Mouse (Mus musculus) intestine, embryonic 14.5 days (tissue): ENCODE data around the gene Fam161a. TPM values are rescaled to one million over a fixed set of nuclear protein-coding genes. Genes with fewer than 3 reads are reported as not detected.
"Not testable (repeated sequence)": the region's sequence is repeated elsewhere in the genome, so short reads cannot be mapped to it uniquely, and the experiment has no call there.

Experiments used
- ATAC-seq: fragments of 200-750 bp; cut with Nextera tagmentation; replicated peaks from 2 replicates; pipeline ENCODE4 v1.8.0; 2017; ENCODE audit warnings: low read depth, moderate number of reproducible peaks, moderate TSS enrichment, moderate library complexity; ENCODE audit not compliant: low FRiP score, low TSS enrichment
- DNase-seq: peaks from one replicate; pipeline ENCODE4 v3.0.0-alpha.2; 2018; ENCODE audit warnings: low spot score
- H3K27ac ChIP-seq: fragments of 300-500 bp; sonication (generic); 2 replicates; pipeline ENCODE4 v1.5.1; 2014; ENCODE audit warnings: low read depth, mild to moderate bottlenecking, control low read depth
- H3K27me3 ChIP-seq: fragments of 300-500 bp; sonication (generic); replicated peaks from 2 replicates; pipeline ENCODE4 v1.6.1; 2014; ENCODE audit warnings: low read length, control low read depth; ENCODE audit not compliant: control insufficient read depth, insufficient read depth
- H3K36me3 ChIP-seq: fragments of 300-500 bp; sonication (generic); 2 replicates; pipeline ENCODE4 v1.6.1; 2014; ENCODE audit warnings: low read length, control low read depth; ENCODE audit not compliant: control insufficient read depth, insufficient read depth
- H3K4me1 ChIP-seq: fragments of 300-500 bp; sonication (generic); replicated peaks from 2 replicates; pipeline ENCODE4 v1.6.1; 2014; ENCODE audit warnings: low read length, control low read depth, mixed read lengths; ENCODE audit not compliant: control insufficient read depth, insufficient read depth
- H3K4me2 ChIP-seq: fragments of 300-500 bp; sonication (generic); 2 replicates; pipeline ENCODE4 v1.6.1; 2014; ENCODE audit warnings: low read length
- H3K4me3 ChIP-seq: fragments of 300-500 bp; sonication (generic); 2 replicates; pipeline ENCODE4 v1.5.1; 2014; ENCODE audit warnings: low read depth, low read length, control low read depth, mixed read lengths
- H3K9ac ChIP-seq: fragments of 300-500 bp; sonication (generic); 2 replicates; pipeline ENCODE4 v1.6.1; 2014; ENCODE audit warnings: mild to moderate bottlenecking, low read length
- H3K9me3 ChIP-seq: fragments of 300-500 bp; sonication (generic); 2 replicates; pipeline ENCODE4 v1.6.1; 2016; ENCODE audit warnings: low read length, control low read depth; ENCODE audit not compliant: control insufficient read depth
- WGBS: fragments of 180-500 bp; shearing (Covaris S2); extraction: QIAGEN DNeasy Blood & Tissue Kit; methylation state at CpG from one replicate; pipeline ENCODE4 v1.1.7; 2014; 5-methylcytosine and 5-hydroxymethylcytosine counted together
- polyA plus RNA-seq: library from polyadenylated mRNA; unstranded; fragments of >200 nt; fragmentation: Nextera tagmentation; extraction: Ambion mirVana; gene quantifications from 2 replicates; pipeline ENCODE4 v1.2.1, GENCODE M21; 2014

The Fam161a gene
- polyA plus RNA-seq, 1 experiment from 2014 or later, result 1.6 TPM

DNA sequence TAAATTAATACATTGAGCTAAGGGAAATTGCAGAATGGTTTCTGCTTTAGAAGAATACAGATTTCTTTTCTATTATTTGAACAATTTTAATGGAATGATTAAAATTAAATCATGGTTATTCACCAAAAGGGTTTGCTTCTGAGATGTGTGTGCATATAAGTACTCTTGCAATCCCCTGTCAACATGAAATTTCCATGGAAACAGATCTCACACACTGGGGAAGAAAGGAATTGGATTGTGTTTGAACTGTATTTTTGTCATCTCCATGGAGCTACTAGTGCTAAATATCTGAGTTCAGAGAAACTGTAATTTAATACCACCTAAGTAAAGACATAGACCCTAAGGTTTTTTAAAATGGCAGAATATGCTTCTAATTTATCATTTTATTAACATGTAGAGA, 42.3 kb downstream of the Fam161a start:
- H3K27me3 ChIP-seq, result no peaks in the 10 kb centered on the region
- no peak for DNase-seq

DNA sequence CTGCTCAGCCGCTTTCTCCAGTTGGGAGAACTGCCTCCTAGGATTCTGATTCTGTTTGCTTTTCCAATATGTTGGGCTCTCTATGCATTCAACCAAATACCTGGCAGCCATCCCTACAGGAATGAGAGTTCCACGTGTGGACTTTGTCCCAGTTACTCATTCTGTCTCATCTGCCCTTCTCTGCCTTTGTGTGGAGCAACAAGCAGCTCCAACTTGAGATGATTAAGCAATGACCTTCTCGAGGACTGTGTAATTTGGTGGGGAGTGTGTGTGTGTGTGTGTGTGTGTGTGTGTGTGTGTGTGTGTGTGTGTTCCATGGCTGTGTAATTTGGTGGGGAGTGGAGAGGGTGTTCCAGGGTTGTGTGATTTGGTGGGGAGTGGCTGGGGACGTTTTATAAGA, 45.0 kb downstream of the Fam161a start:
- Histone ChIP-seq H3K9ac (no peak overlapping the region), H3K27ac (no peak overlapping the region), H3K4me2 (no peak overlapping the region), H3K27me3 (no peaks in the 10 kb centered on the region), H3K36me3 (no peaks in the 10 kb centered on the region), H3K9me3 (no peaks in the 10 kb centered on the region), H3K4me1 (0 out of 2 replicates have a peak, but pooled peaks cover 5% of the 10 kb centered on the region), H3K4me3 (no peak overlapping the region)
- DNase-seq, result no peak
- ATAC-seq, result no peak
- WGBS, result 59% methylated on average over 4 of the region's 4 CpGs

More for the DNA sequence above, 42.3 kb downstream of the Fam161a start:
- no peaks in the 10 kb centered on the region for H3K9me3 ChIP-seq
- no peak overlapping the region for H3K9ac ChIP-seq
- ATAC-seq, result no peak
- H3K4me1 ChIP-seq, result 0 out of 2 replicates have a peak, but pooled peaks cover 5% of the 10 kb centered on the region
- H3K4me3 ChIP-seq, result no peak overlapping the region
- no peak overlapping the region for H3K27ac ChIP-seq
- no peak overlapping the region for H3K4me2 ChIP-seq
- H3K36me3 ChIP-seq, result no peaks in the 10 kb centered on the region

DNA sequence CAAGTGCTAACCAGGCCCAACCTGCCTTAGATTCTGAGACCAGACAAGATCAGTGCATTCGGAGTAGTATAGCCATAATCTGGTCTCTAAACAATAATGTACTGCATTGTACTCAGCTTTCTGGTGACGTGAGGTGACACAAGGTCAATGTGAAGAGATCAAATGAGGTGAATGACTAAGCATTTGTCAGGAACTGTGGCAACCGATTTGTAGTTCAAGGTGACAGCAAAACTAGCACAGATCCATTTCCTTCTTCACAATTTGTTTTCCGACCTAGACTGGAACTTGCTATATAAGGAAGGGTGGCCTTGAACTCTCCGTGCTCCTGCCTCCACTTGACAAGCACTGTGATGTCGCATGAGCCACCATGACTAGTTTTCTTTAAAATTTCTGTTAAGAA, 55.8 kb downstream of the Fam161a start:
- no peak overlapping the region for H3K4me2 ChIP-seq
- no peak overlapping the region for H3K4me3 ChIP-seq
- ATAC-seq, result no peak

DNA sequence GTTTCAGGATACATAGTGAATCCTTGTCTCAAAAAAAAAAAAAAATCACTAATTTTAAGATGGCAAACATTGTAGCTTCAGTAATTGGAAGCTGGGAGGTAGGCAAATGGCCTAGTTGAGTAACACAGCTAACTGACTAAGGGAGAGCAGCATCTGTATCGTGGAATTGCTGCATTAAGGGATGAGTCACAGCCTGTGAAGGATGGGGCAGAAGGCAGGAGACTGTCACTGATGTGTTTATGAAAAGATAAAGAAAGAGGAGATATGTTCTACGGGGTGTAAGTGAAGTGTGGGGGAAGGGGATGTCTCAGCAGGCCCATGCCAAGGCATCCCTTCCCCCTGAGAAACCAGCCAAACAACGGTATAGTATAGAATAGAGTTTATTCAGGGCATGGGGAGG, 56.5 kb downstream of the Fam161a start:
- Histone ChIP-seq H3K36me3 (no peaks in the 10 kb centered on the region), H3K27me3 (no peaks in the 10 kb centered on the region), H3K27ac (no peak overlapping the region), H3K4me1 (0 out of 2 replicates have a peak, but pooled peaks cover 3% of the 10 kb centered on the region), H3K9ac (no peak overlapping the region), H3K4me2 (no peak overlapping the region), H3K4me3 (no peak overlapping the region), H3K9me3 (no peaks in the 10 kb centered on the region)
- ATAC-seq (no peak), DNase-seq (no peak)
- WGBS, result 44% methylated on average over 3 of the region's 3 CpGs

More for the DNA sequence above, 55.8 kb downstream of the Fam161a start:
- no peaks in the 10 kb centered on the region for H3K36me3 ChIP-seq
- H3K27ac ChIP-seq, result no peak overlapping the region
- WGBS, result 74% methylated on average over 6 of the region's 6 CpGs
- 0 out of 2 replicates have a peak, but pooled peaks cover 1% of the 10 kb centered on the region for H3K4me1 ChIP-seq
- no peaks in the 10 kb centered on the region for H3K9me3 ChIP-seq
- H3K27me3 ChIP-seq, result no peaks in the 10 kb centered on the region
- DNase-seq, result no peak
- no peak overlapping the region for H3K9ac ChIP-seq

DNA sequence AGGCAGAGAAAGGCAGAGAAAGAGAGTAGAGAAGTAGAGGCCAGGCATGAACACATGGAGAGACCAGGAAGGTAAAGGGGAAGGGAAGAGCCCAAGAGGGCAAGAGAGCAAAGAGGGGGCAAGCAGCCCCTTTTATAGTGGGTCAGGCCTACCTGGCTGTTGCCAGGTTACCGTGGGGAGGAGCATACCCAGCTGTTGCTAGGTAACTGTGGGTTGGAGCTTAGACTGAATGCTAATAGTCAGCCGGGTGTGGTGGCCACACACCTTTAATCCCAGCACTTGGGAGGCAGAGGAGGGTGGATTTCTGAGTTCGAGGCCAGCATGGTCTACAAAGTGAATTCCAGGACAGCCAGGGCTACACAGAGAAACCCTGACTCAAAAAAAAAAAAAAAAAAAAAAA, 56.9 kb downstream of the Fam161a start:
- ATAC-seq, DNase-seq, H3K36me3 ChIP-seq, H3K4me1 ChIP-seq, H3K9ac ChIP-seq, H3K4me2 ChIP-seq, H3K9me3 ChIP-seq, H3K27ac ChIP-seq, H3K4me3 ChIP-seq, H3K27me3 ChIP-seq: not testable (repeated sequence)
- WGBS, result 37% methylated on average over 3 of the region's 3 CpGs

DNA sequence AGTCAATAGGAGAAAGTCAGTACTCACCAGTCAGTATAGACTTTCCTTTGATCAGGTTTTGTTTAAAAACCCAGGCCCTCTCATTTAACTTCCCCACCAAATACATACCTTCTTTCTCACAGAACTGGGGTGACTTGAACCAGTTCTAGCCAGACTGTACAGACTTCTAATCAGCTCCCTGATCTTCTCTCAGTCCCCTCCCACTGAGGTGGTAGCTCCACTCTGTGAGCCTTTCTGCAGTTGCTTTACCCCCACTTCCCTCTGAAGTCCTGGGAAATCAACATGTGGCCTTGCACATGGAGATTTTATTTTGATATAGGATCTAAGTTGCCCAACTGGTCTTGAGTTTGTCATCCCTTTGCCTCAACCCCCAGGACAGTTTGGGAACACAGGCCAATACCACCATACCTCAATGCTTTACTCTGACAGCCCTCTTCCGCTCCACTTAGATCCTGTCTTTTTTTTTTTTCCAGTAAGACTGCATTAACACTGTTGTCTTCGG, 57.9 kb downstream of the Fam161a start:
- no peaks in the 10 kb centered on the region for H3K36me3 ChIP-seq
- 0 out of 2 replicates have a peak, but pooled peaks cover 3% of the 10 kb centered on the region for H3K4me1 ChIP-seq
- H3K4me3 ChIP-seq, result no peak overlapping the region
- ATAC-seq, result no peak
- no peak overlapping the region for H3K27ac ChIP-seq
- no peak overlapping the region for H3K4me2 ChIP-seq
- WGBS, result 89% methylated on average over 2 of the region's 2 CpGs
- H3K9me3 ChIP-seq, result no peaks in the 10 kb centered on the region
- H3K27me3 ChIP-seq, result no peaks in the 10 kb centered on the region
- no peak for DNase-seq
- H3K9ac ChIP-seq, result no peak overlapping the region

DNA sequence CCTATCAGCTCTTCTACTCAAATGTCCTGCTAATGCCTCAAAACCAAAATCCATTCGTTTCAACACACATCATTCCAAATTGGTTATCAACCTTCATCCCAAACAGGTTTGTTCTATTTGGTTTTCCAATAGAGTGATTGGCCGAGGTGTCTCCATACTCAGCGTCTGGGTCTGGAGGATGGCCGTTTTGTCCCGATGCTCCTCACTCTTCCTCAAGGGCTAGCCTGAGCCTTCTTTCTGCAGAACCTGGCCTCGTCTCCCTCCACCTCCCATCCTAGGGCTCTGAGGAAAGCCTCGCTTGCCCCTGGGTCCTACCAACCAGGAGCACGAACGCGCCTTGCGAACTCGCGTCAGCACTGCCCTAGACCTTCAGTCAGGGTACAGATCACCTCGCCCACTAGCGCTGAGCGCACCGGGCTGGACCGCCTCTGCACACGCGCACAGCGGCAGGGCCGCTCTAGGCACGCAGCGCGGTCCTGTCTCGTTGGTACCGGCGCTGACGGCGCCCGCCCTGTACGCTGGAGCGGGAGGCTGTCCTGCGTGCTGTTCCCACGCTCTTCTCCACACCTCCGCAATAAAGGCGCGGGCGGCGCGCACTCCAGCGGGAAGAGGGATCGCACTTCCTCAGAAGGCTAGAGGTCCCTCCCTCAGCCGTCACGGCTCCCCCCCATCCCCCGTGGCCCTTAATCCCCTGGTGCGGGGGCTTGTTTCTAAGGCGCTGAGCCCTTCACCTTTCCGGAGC, 60.2 kb downstream of the Fam161a start:
- DNase-seq (peak; percentile 83), ATAC-seq (peak; percentile 99)
- peak overlapping the region; percentile 68 for H3K4me3 ChIP-seq
- H3K4me2 ChIP-seq, result peak overlapping the region; percentile 74
- H3K9ac ChIP-seq, result peak overlapping the region; percentile 69
- under 1% methylated on average over 49 of the region's 49 CpGs for WGBS
- 0 out of 2 replicates have a peak, but pooled peaks cover 3% of the 10 kb centered on the region for H3K4me1 ChIP-seq
- no peaks in the 10 kb centered on the region for H3K9me3 ChIP-seq
- peak overlapping the region; percentile 36 for H3K27ac ChIP-seq
- H3K27me3 ChIP-seq, result no peaks in the 10 kb centered on the region
- H3K36me3 ChIP-seq, result no peaks in the 10 kb centered on the region

DNA sequence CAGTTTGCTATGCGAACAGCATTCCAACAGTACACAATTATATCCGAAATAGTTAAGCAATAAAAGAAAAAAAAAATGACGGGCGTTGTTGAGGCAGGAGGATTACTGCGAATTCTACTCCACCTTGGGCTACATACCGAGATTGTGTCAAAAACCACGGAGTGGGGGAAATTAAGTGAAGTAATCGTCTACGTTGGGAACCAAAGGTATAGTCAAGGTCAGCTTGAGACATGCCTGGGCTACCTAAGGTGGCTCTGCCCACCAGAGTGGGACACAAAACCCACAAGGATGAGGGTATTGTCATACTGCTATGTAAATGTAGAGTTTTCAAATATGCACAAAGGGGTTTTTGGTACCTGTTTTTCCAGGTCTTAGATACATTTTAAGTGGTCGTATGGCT, 60.9 kb downstream of the Fam161a start:
- H3K4me1 ChIP-seq, result 0 out of 2 replicates have a peak, but pooled peaks cover 3% of the 10 kb centered on the region
- 0 out of 2 replicates have a peak, but pooled peaks have one; percentile 8 for ATAC-seq
- H3K9me3 ChIP-seq, result no peaks in the 10 kb centered on the region
- H3K27me3 ChIP-seq, result no peaks in the 10 kb centered on the region
- DNase-seq, result peak; percentile 54
- 7% methylated on average over 10 of the region's 10 CpGs for WGBS
- H3K4me2 ChIP-seq, result peak overlapping the region; percentile 74
- peak overlapping the region; percentile 36; the same call in 1 of the 2 replicates for H3K27ac ChIP-seq
- H3K4me3 ChIP-seq, result peak overlapping the region; percentile 68
- H3K9ac ChIP-seq, result peak overlapping the region; percentile 69
- no peaks in the 10 kb centered on the region for H3K36me3 ChIP-seq

DNA sequence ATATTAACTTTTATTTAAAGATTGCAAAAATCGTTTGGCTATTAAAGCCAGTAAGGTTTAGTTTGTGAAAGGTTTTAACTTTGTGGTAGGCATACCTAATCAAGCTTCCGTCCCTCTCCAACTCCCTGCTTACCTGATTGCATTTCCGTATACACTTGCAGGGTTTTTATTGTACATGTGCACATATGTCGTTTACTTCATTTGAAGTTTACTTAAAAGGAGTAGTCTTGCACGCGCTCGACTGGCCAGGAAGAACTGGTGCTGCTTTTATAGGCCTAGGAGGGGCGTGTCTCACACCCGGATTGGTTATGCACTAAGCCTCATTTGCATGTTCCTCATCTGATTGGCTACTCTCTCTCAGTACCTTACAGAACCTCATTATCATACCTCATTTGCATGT, 61.7 kb downstream of the Fam161a start:
- not testable (repeated sequence) for H3K4me2 ChIP-seq, DNase-seq, H3K27me3 ChIP-seq, H3K36me3 ChIP-seq, H3K4me3 ChIP-seq, H3K9me3 ChIP-seq, H3K27ac ChIP-seq, H3K4me1 ChIP-seq, ATAC-seq, H3K9ac ChIP-seq
- 89% methylated on average over 9 of the region's 9 CpGs for WGBS
